Mouse (Mus musculus) spleen, adult 2 months (tissue): ENCODE measurements at regions not wholly inside any gene's neighbourhood (a gene's known extent, or its start where the extent isn't known, plus 50 kb on each side); places are given as distances from the start of the nearest gene placed in this dataset.

Experiments
- CTCF ChIP-seq: fragments of 200-500 bp; IDR thresholded peaks from 2 replicates; pipeline ENCODE4 v1.5.1; 2011; ENCODE audit warnings: mild to moderate bottlenecking, inconsistent platforms; ENCODE audit not compliant: insufficient read depth, insufficient read length, insufficient replicate concordance; ENCODE audit errors: extremely low read depth
- POLR2A ChIP-seq: fragments of 200-500 bp; IDR thresholded peaks from 2 replicates; pipeline ENCODE4 v1.6.1; 2011; ENCODE audit warnings: low read depth, low read length, inconsistent platforms

DNA sequence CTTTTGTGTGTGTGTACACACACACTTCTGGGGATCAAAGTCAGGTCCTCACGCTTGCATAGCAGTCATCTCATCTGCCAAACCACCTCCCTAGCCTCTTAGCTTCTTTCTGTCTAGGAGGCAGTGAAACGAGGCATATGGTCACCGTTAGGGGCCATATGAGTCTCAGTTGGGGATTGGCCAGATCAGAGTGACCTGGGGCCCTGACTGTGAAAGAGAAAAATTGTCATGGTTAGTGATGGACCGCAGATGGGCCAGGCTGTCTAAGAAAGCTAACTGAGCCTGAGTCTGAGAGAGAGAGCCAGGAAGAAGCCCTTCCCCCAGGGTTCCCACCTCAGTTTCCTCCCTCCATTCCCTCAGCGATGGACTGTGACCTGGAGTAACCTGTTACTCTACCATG lies 89.8 kb downstream of the Anxa2 start:
- no peak for TF ChIP-seq CTCF
- no peak for TF ChIP-seq POLR2A
